Mouse (Mus musculus) lung, embryonic 15.5 days (tissue): ENCODE results near the gene Tead2. TPM values are rescaled to one million over a fixed set of nuclear protein-coding genes. Genes with fewer than 3 reads are reported as not detected.

Experiments
- ATAC-seq: fragments of 200-750 bp; cut with Nextera tagmentation; 2 replicates; pipeline ENCODE4 v1.8.0; 2017; ENCODE audit warnings: moderate number of reproducible peaks, borderline replicate concordance; ENCODE audit not compliant: low FRiP score, low TSS enrichment; ENCODE audit errors: extremely low read depth
- H3K27ac ChIP-seq: fragments of 300-500 bp; sonication (generic); 2 replicates; pipeline ENCODE4 v1.5.1; 2015; ENCODE audit warnings: moderate library complexity, mild to moderate bottlenecking, inconsistent platforms
- H3K27me3 ChIP-seq: fragments of 300-500 bp; sonication (generic); 2 replicates; pipeline ENCODE4 v1.6.1; 2015; ENCODE audit warnings: inconsistent platforms
- H3K36me3 ChIP-seq: fragments of 300-500 bp; sonication (generic); 2 replicates; pipeline ENCODE4 v1.6.1; 2015; ENCODE audit warnings: inconsistent platforms
- H3K4me1 ChIP-seq: fragments of 300-500 bp; sonication (generic); 2 replicates; pipeline ENCODE4 v1.6.1; 2015; ENCODE audit warnings: inconsistent platforms
- H3K4me2 ChIP-seq: fragments of 300-500 bp; sonication (generic); 2 replicates; pipeline ENCODE4 v1.6.1; 2015; ENCODE audit warnings: inconsistent platforms, mild to moderate bottlenecking, moderate library complexity
- H3K4me3 ChIP-seq: fragments of 300-500 bp; sonication (generic); 2 replicates; pipeline ENCODE4 v1.5.1; 2015; ENCODE audit warnings: mild to moderate bottlenecking, inconsistent platforms
- H3K9ac ChIP-seq: fragments of 300-500 bp; sonication (generic); 2 replicates; pipeline ENCODE4 v1.6.1; 2015; ENCODE audit warnings: inconsistent platforms
- H3K9me3 ChIP-seq: fragments of 300-500 bp; sonication (generic); 2 replicates; pipeline ENCODE4 v1.6.1; 2016; ENCODE audit warnings: inconsistent platforms
- WGBS: fragments of 180-500 bp; shearing (Covaris S2); methylation state at CpG from one replicate; pipeline ENCODE4 v1.1.7; 2015; 5-methylcytosine and 5-hydroxymethylcytosine counted together
- polyA plus RNA-seq: library from polyadenylated mRNA; unstranded; fragments of >200 nt; fragmentation: Nextera tagmentation; extraction: Ambion mirVana; gene quantifications from 2 replicates; pipeline ENCODE4 v1.2.1, GENCODE M21; 2015

Gene Tead2
- polyA plus RNA-seq, 1 experiment from 2014 or later = 180 TPM

GRCm38 (mm10) chr7:45211070-45211469 lies 4.5 kb upstream of the Tead2 start:
- no peak overlapping the region for H3K4me2 ChIP-seq
- WGBS = 45% methylated on average over 10 of the region's 10 CpGs
- no peak overlapping the region for H3K27ac ChIP-seq
- H3K4me3 ChIP-seq = no peak overlapping the region
- H3K9ac ChIP-seq = no peak overlapping the region
- ATAC-seq = no peak
- H3K9me3 ChIP-seq = no peaks in the 10 kb centered on the region
- H3K27me3 ChIP-seq = peaks cover 35% of the 10 kb centered on the region
- no peaks in the 10 kb centered on the region for H3K36me3 ChIP-seq
- H3K4me1 ChIP-seq = peaks cover 16% of the 10 kb centered on the region; the same call in 1 of the 2 replicates

- peaks cover 35% of the 10 kb centered on the region for H3K27me3 ChIP-seq
- H3K27ac ChIP-seq = no peak within 1 kb of the TSS
- ATAC-seq = no peak
- no peaks in the 10 kb centered on the region for H3K9me3 ChIP-seq
- peaks cover 18% of the 10 kb centered on the region for H3K4me1 ChIP-seq
- H3K9ac ChIP-seq = no peak within 1 kb of the TSS
- H3K4me2 ChIP-seq = peak within 1 kb of the TSS; percentile 31
- H3K36me3 ChIP-seq = no peaks in the 10 kb centered on the region
- 5% methylated on average over 17 of the region's 17 CpGs for WGBS
- peak within 1 kb of the TSS; percentile 6; the same call in 1 of the 2 replicates for H3K4me3 ChIP-seq
Observed at GRCm38 (mm10) chr7:45211851-45212251, 3.7 kb upstream of the Tead2 start, which contains the start of gene Dkkl1. Gene Dkkl1 (minus strand): TSS chr7:45212147.

DNA sequence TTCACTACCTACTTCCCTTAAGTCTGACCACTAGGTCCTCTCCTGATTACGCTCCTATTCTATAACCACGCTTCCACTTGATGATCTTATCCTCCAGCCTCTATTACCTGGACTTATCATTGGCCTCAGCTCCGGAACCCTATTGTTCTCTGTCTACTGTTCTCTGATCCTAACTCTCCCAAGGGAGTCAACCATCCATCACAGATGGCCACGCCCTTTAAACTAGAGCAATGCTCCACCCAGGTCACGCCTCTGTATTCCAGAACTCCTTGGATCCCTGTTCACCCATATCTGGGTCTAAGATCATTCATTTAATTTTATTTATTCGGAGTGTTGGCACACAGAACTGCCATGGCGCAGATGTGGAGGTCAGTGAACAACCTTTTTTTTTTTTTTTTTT lies 3.2 kb upstream of the Tead2 start:
- 72% methylated on average over 7 of the region's 7 CpGs for WGBS
- peaks cover 35% of the 10 kb centered on the region for H3K27me3 ChIP-seq
- H3K27ac ChIP-seq = no peak overlapping the region
- no peaks in the 10 kb centered on the region for H3K9me3 ChIP-seq
- H3K4me3 ChIP-seq = no peak overlapping the region
- ATAC-seq = no peak
- H3K4me2 ChIP-seq = no peak overlapping the region
- H3K36me3 ChIP-seq = peaks cover 1% of the 10 kb centered on the region; the same call in 1 of the 2 replicates
- no peak overlapping the region for H3K9ac ChIP-seq
- H3K4me1 ChIP-seq = peaks cover 23% of the 10 kb centered on the region

DNA sequence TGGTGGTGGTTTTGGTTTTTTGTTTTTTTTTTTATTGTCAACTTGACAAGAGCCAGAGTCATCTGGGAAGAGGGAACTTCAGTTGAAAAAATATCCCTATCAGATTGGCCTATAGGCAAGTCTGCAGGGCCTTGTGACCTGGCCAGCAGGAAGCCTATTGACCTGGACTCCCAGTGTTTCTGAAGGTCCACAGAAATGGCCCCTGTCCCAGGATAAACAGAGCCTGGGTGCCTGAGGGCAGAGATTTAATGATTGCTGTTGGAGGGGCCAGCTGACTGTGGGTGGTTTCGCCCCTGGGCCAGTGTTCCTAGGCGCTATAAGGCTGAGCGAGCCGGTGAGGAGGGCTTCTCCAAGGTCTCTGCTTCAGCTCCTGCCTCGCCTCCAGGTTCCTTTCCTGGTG lies 1.8 kb upstream of the Tead2 start:
- H3K9ac ChIP-seq = no peak overlapping the region
- WGBS = 66% methylated on average over 5 of the region's 5 CpGs
- peaks cover 35% of the 10 kb centered on the region for H3K27me3 ChIP-seq
- peaks cover 13% of the 10 kb centered on the region for H3K36me3 ChIP-seq
- peaks cover 35% of the 10 kb centered on the region for H3K4me1 ChIP-seq
- no peak overlapping the region for H3K4me3 ChIP-seq
- H3K4me2 ChIP-seq = no peak overlapping the region
- ATAC-seq = no peak
- H3K27ac ChIP-seq = no peak overlapping the region
- no peaks in the 10 kb centered on the region for H3K9me3 ChIP-seq

GRCm38 (mm10) chr7:45216442-45217183 lies 1.1 kb downstream of the Tead2 start:
- H3K27me3 ChIP-seq = peaks cover 14% of the 10 kb centered on the region
- peak overlapping the region; percentile 79 for H3K4me2 ChIP-seq
- ATAC-seq = peak; percentile 90
- under 1% methylated on average over 13 of the region's 13 CpGs for WGBS
- H3K9me3 ChIP-seq = no peaks in the 10 kb centered on the region
- H3K4me1 ChIP-seq = peaks cover 38% of the 10 kb centered on the region
- H3K27ac ChIP-seq = peak overlapping the region; percentile 91
- H3K4me3 ChIP-seq = peak overlapping the region; percentile 63
- peaks cover 39% of the 10 kb centered on the region for H3K36me3 ChIP-seq
- peak overlapping the region; percentile 90 for H3K9ac ChIP-seq

DNA sequence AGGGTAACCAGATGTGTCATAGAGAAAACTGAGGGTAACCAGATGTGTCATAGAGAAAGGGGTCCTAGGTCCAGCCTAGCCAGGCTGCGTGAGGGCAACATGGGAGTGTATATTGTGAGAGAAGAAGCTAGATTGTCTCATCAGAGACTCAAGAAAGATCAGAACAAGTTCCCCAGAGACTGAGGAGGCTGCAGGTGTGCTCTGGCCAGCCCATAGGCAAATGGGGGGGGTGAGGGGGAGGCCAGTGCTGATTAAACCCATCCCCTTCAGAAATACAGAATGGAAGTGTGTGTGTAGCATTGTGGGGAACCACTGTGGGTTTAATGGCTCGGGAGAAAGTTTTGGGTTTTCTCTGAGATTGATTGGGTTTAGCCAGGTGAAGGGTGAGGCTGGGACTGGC lies 6.1 kb downstream of the Tead2 start:
- Histone ChIP-seq H3K36me3 (peaks cover 88% of the 10 kb centered on the region), H3K27ac (no peak overlapping the region), H3K4me2 (no peak overlapping the region), H3K9ac (no peak overlapping the region), H3K4me1 (peaks cover 24% of the 10 kb centered on the region), H3K9me3 (no peaks in the 10 kb centered on the region), H3K27me3 (no peaks in the 10 kb centered on the region), H3K4me3 (no peak overlapping the region)
- ATAC-seq = no peak
- 73% methylated on average over 2 of the region's 2 CpGs for WGBS

- H3K27ac ChIP-seq = no peak overlapping the region
- H3K36me3 ChIP-seq = peaks cover 93% of the 10 kb centered on the region
- WGBS = 88% methylated on average over 7 of the region's 7 CpGs
- H3K27me3 ChIP-seq = no peaks in the 10 kb centered on the region
- no peak overlapping the region for H3K9ac ChIP-seq
- H3K4me2 ChIP-seq = no peak overlapping the region
- H3K4me3 ChIP-seq = no peak overlapping the region
- no peaks in the 10 kb centered on the region for H3K4me1 ChIP-seq
- no peaks in the 10 kb centered on the region for H3K9me3 ChIP-seq
- no peak for ATAC-seq
Observed at GRCm38 (mm10) chr7:45224826-45225225, 9.3 kb downstream of the Tead2 start.

DNA sequence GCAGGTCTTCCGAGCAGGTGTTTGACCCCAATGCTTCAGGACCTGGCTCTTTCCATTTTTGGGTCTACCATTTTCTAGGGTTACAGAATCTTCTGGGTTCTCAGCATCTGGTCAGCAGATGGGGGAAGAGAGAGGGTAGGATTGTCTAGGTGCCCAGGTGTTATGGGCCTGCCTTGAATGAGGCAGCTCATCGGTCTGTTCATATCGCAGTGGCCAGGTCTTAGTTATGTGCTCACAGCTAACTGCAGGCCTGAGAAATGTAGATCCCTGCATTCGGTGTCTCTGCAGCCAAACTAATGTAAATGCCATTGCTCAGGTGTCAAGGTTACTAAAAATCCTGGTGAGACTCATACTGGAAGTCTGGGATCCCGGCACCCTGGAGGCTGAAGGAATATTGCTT lies 10.9 kb downstream of the Tead2 start:
- ATAC-seq = no peak
- 93% methylated on average over 5 of the region's 5 CpGs for WGBS
- H3K36me3 ChIP-seq = peaks cover 84% of the 10 kb centered on the region

DNA sequence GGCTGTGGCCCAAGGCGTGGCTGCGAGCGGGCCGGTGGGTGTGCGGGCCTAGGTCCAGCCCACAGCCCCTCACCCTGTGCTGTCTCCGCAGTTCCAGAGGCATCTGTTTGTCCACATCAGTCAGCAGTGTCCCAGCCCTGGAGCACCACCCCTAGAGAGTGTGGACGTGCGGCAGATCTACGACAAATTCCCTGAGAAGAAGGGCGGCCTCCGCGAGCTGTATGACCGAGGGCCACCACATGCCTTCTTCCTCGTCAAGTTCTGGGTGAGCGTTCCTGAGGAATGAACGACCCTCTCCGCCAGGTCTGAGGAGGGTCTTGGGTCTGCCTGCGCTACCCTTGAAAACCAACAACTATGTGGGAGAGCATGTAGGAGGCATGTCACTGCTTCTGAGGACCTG lies 13.0 kb downstream of the Tead2 start:
- no peak overlapping the region for H3K27ac ChIP-seq
- no peak overlapping the region for H3K4me3 ChIP-seq
- H3K27me3 ChIP-seq = no peaks in the 10 kb centered on the region
- H3K4me1 ChIP-seq = peaks cover 6% of the 10 kb centered on the region
- 92% methylated on average over 18 of the region's 18 CpGs for WGBS
- H3K4me2 ChIP-seq = no peak overlapping the region
- peaks cover 84% of the 10 kb centered on the region for H3K36me3 ChIP-seq
- no peaks in the 10 kb centered on the region for H3K9me3 ChIP-seq
- no peak overlapping the region for H3K9ac ChIP-seq
- peak; percentile 55; the same call in 1 of the 2 replicates for ATAC-seq

More for the DNA sequence above, 10.9 kb downstream of the Tead2 start:
- H3K4me3 ChIP-seq = no peak overlapping the region
- no peaks in the 10 kb centered on the region for H3K4me1 ChIP-seq
- no peak overlapping the region for H3K4me2 ChIP-seq
- no peaks in the 10 kb centered on the region for H3K9me3 ChIP-seq
- no peak overlapping the region for H3K27ac ChIP-seq
- no peaks in the 10 kb centered on the region for H3K27me3 ChIP-seq
- H3K9ac ChIP-seq = no peak overlapping the region

GRCm38 (mm10) chr7:45229046-45229445 lies 13.5 kb downstream of the Tead2 start:
- Histone ChIP-seq H3K9ac (no peak overlapping the region), H3K4me3 (no peak overlapping the region), H3K4me1 (peaks cover 11% of the 10 kb centered on the region), H3K27me3 (no peaks in the 10 kb centered on the region), H3K36me3 (peaks cover 79% of the 10 kb centered on the region), H3K27ac (no peak overlapping the region), H3K9me3 (no peaks in the 10 kb centered on the region), H3K4me2 (no peak overlapping the region)
- WGBS = 92% methylated on average over 8 of the region's 8 CpGs
- no peak for ATAC-seq

- 86% methylated on average over 7 of the region's 7 CpGs for WGBS
- peaks cover 17% of the 10 kb centered on the region for H3K4me1 ChIP-seq
- no peak for ATAC-seq
Observed at GRCm38 (mm10) chr7:45229459-45230203, 14.1 kb downstream of the Tead2 start.

DNA sequence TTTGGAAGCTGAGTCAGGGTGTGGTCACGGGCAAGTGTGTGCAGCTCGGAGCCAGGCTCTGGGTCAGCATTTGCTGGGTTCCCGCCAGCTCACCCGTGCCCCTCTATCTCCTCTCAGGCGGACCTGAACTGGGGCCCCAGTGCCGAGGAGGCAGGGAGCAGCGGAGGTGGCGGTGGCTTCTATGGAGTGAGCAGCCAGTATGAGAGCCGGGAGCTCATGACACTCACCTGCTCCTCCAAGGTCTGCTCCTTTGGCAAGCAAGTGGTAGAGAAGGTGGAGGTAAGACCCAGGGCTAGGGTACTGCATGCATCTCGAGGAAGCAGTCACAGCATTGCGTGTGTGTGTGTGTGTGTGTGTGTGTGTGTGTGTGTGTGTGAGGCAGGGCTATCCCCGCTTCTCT lies 15.6 kb downstream of the Tead2 start:
- no peak for ATAC-seq
- Histone ChIP-seq H3K9me3 (no peaks in the 10 kb centered on the region), H3K4me3 (no peak overlapping the region), H3K36me3 (peaks cover 59% of the 10 kb centered on the region), H3K4me2 (no peak overlapping the region), H3K9ac (no peak overlapping the region), H3K4me1 (peaks cover 29% of the 10 kb centered on the region), H3K27ac (no peak overlapping the region), H3K27me3 (no peaks in the 10 kb centered on the region)
- WGBS = 81% methylated on average over 12 of the region's 12 CpGs

More at GRCm38 (mm10) chr7:45229459-45230203, 14.1 kb downstream of the Tead2 start:
- Histone ChIP-seq H3K4me2 (no peak overlapping the region), H3K9ac (no peak overlapping the region), H3K36me3 (peaks cover 74% of the 10 kb centered on the region), H3K27ac (no peak overlapping the region), H3K27me3 (no peaks in the 10 kb centered on the region), H3K4me3 (no peak overlapping the region), H3K9me3 (no peaks in the 10 kb centered on the region)
